Comparison of ENCODE assay signal across 33 mouse cellular contexts in the genomic region with DNA sequence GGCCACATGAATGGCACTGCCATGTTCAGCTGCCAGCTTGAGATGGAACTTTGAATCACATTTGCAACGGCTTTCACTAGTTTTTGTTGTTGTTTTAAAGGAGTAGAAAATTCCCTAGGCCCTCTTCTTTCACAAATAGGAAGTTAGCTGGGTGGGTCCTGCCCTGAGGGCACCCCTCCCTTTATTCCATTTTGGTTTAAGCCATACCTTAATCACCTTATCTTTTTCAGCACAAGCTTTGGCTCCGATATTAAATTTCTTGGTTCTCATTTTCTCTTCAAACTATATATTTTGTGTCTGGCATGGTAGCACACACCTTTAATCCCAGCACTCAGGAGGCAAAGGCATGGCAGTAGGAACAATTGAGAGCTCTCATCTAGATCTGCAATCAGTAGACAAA. TPM values are rescaled to one million over a fixed set of nuclear protein-coding genes. Genes with fewer than 3 reads are reported as not detected.
"Had no signal": no experiment of that assay in that cellular context is flagged by ENCODE, and none has a peak within 500 bp of the region (broad histone marks: within the 10 kb centered on the region; RNA-seq: fewer than 3 reads in every experiment).

No protein-coding gene starts in this region.

- H3K4me1 ChIP-seq: limb, embryonic 10.5 days; limb, embryonic 13.5 days; limb, embryonic 15.5 days; liver, embryonic 12.5 days; liver, embryonic 13.5 days; liver, embryonic 15.5 days; lung, embryonic 15.5 days; midbrain, embryonic 10.5 days; midbrain, embryonic 12.5 days; midbrain, embryonic 13.5 days; midbrain, embryonic 15.5 days; neural tube, embryonic 12.5 days had no signal

- H3K9ac ChIP-seq: limb, embryonic 12.5 days; limb, embryonic 13.5 days; limb, embryonic 15.5 days; liver, embryonic 12.5 days; liver, embryonic 13.5 days; liver, embryonic 14.5 days; liver, embryonic 15.5 days; liver, postnatal 0 days; lung, embryonic 14.5 days; lung, embryonic 15.5 days; midbrain, embryonic 12.5 days; midbrain, embryonic 13.5 days; midbrain, embryonic 15.5 days; neural tube, embryonic 12.5 days had no signal

- H3K9me3 ChIP-seq: limb, embryonic 10.5 days; limb, embryonic 12.5 days; limb, embryonic 13.5 days; liver, embryonic 12.5 days; liver, embryonic 13.5 days; liver, embryonic 15.5 days; lung, embryonic 15.5 days; midbrain, embryonic 10.5 days; midbrain, embryonic 12.5 days; midbrain, embryonic 13.5 days; midbrain, embryonic 15.5 days; neural tube, embryonic 12.5 days had no signal

- H3K27me3 ChIP-seq: limb, embryonic 12.5 days; limb, embryonic 13.5 days; limb, embryonic 15.5 days; liver, embryonic 13.5 days; liver, embryonic 15.5 days; lung, embryonic 15.5 days; midbrain, embryonic 12.5 days; midbrain, embryonic 13.5 days; midbrain, embryonic 15.5 days; neural tube, embryonic 12.5 days had no signal

- DNase-seq: left cerebral cortex, postnatal 4 days; liver; liver, embryonic 13.5 days; liver, postnatal 0 days; lung, adult 18-20 months; lung, adult 2 months; lung, embryonic 14.5 days; lung, postnatal 10 days; lung, postnatal 14 days; lung, postnatal 36 days; lung, postnatal 4 days; midbrain, embryonic 14.5 days had no signal

- H3K36me3 ChIP-seq: limb, embryonic 10.5 days; limb, embryonic 12.5 days; limb, embryonic 13.5 days; limb, embryonic 15.5 days; liver, embryonic 12.5 days; liver, embryonic 13.5 days; liver, embryonic 15.5 days; lung, embryonic 15.5 days; midbrain, embryonic 10.5 days; midbrain, embryonic 12.5 days; midbrain, embryonic 13.5 days; midbrain, embryonic 15.5 days; neural tube, embryonic 12.5 days had no signal

- ATAC-seq: liver, embryonic 12.5 days; liver, postnatal 0 days; lung, postnatal 0 days; midbrain, embryonic 13.5 days; midbrain, embryonic 15.5 days; midbrain, embryonic 16.5 days had no signal

- H3K4me3 ChIP-seq: limb, embryonic 10.5 days; limb, embryonic 12.5 days; limb, embryonic 13.5 days; limb, embryonic 15.5 days; liver, embryonic 12.5 days; liver, embryonic 13.5 days; liver, embryonic 15.5 days; lung, embryonic 15.5 days; megakaryocyte, embryonic 14.5 days; midbrain, embryonic 10.5 days; midbrain, embryonic 12.5 days; midbrain, embryonic 13.5 days; midbrain, embryonic 15.5 days; myocyte; neural tube, embryonic 12.5 days had no signal

- H3K27ac ChIP-seq: limb, embryonic 10.5 days; limb, embryonic 12.5 days; limb, embryonic 13.5 days; limb, embryonic 15.5 days; liver, embryonic 12.5 days; liver, embryonic 13.5 days; liver, embryonic 14.5 days; liver, embryonic 15.5 days; lung, embryonic 15.5 days; macrophage; midbrain, embryonic 10.5 days; midbrain, embryonic 12.5 days; midbrain, embryonic 13.5 days; midbrain, embryonic 15.5 days; neural tube, embryonic 12.5 days had no signal

RNA-seq across cellular contexts. Expression of gene Ebf4, which starts 34.5 kb away (rescaled TPM):
- total RNA-seq: megakaryocyte progenitor cell, adult 5-6 weeks; megakaryocyte, adult 5-6 weeks; monocyte, adult 5-6 weeks had no signal
- polyA plus RNA-seq: macrophage had no signal
